Mouse (Mus musculus) CD4-positive helper T cell, adult 2 months (primary cell): ENCODE measurements around the gene Klk1b21.
"Not testable (repeated sequence)": the region's sequence is repeated elsewhere in the genome, so short reads cannot be mapped to it uniquely, and the experiment has no call there.

Experiments used
- DNase-seq: peaks from one replicate; pipeline ENCODE4 v3.0.0-alpha.2; 2012; ENCODE audit warnings: low read depth, missing footprints, low spot score

Gene Klk1b21

DNA sequence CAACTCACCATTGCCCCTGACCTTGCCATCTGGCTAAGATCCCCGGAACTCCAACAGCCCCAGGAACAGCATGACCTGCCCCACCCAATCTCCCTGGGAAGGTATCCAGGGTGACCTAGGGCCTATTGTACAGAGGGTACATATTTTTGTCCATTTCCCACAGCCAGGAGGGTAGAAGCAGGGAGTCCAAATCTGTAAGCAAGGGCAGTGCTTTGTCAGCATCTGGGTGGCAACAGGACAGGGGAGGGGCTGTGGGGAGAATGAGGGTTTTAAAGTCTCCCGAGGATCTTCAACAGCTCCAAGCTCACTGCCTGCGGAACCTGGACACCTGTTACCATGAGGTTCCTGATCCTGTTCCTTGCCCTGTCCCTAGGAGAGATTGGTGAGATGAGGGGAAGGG, at the start of gene Klk1b21:
TSS of gene Klk1b21 (plus strand) at position 301 of the 400 bp plus-strand sequence.
- DNase-seq: not testable (repeated sequence)

DNA sequence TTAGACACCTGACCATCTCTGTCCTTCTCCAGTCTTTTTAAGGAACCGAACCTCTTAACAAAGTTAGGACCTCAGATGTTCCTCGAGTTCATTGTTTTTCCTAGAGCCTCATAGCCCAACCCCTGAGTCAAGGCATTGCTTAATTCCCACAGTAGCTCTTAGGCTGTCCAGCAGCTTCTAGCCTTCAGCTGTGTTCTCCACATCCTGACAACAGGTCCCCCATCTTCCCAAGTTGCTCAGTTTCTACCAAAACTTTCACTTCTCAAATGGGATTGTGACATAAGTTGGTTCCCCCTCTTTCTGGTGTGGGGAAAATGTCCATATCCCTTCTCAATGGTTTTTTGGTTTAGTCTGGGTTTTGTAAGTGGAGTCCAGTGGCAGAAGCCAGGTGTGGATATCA, 30.0 kb upstream of the Klk1b21 start:
- DNase-seq: no peak

DNA sequence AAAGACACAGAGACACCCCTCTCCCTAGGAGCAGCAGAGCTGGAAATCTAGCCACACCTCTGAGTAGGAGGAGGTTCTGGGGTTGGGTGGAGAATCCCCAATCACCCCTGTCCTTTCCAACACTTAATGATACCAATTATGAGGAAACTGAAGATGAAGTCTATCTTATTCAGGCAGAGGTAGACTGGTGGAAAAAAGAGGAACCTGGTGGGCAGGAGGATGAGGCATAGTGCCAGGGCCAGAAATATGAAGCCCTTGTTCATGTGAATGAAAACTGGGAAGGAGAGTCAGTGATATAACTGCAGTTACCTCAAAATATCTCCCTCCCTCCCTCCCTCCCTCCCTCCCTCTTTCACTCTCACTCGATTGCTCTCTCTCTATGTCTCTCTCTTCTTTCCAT, 24.4 kb upstream of the Klk1b21 start:
- no peak for DNase-seq

DNA sequence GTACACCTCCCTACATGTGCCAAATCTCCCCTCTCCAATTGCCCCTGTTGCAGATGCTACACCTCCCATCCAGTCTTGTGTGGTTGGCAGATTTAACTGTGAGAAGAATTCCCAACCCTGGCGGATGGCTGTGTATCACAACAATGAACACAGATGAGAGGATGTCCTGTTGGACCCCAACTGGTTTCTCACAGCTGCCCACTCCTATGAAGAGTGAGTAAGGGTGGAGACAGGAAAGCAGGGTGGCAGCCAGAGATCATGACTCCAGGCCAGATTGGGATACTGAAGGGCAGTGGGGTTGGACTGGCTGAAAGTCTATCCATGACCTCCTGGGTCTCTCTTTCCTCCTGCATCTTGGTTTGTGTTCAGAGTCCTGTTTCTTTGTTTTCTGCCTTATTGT, 6.0 kb upstream of the Klk1b21 start:
- DNase-seq: no peak

DNA sequence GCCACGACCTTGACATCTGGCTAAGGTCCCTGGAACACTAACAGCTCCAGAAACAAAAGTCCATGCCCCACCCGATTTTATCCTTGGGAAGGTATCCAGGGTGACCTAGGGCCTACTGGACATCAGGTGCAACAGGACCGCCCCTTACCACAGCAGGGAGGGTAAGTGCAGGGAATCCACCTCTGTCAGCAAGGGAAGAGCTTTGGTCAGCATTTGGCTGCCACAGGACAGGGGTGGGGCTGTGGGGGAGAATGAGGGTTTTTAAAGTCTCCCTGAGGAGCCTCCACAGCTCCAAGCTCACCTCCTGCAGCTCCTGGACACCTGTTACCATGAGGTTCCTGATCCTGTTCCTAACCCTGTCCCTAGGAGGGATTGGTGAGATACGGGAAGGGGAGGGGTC, 10.2 kb downstream of the Klk1b21 start, which contains the start of gene Klk1b22:
TSS of gene Klk1b22 (plus strand) at position 301 of the 400 bp plus-strand sequence.
- no peak for DNase-seq

DNA sequence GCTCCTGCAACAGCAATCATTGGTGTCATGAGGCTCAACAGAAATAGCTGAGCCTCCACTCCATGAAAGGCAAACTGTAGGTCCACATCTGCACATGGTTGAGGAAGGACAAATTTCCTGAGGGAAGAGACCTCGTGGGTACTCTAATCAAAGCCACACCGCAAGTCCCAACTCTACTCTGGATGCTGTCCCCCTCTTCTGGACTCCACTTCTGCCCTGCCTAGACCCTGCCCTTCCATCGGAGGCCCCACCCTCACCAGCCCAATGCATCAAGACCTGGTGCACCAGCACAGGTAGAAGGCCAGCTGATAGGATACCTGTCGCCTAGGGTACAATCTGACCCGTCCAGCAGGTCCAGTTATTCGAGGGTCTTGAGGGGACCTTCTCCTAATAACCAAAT, 21.3 kb downstream of the Klk1b21 start:
- DNase-seq: no peak

DNA sequence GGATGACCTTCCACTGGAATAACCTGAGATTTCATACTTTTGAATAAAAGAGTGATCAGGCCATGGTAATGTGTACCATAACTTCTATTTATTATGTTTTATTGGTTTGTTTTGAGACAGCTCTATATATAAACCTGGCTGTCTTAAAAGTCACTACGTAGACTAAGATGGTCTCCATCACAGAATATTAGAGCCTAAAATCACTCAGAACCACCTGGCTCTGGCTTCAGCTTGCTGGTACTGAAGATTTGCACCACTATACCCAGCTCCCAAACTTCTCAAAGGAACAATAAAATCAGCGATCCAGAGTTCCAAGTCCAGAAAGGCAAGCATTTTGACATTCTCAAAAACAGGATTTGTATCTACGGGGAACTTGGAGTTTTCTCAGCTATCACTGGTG, 34.3 kb downstream of the Klk1b21 start, which contains the start of gene Klk1b16:
TSS of gene Klk1b16 (plus strand) at position 301 of the 400 bp plus-strand sequence.
- DNase-seq: no peak
